Mouse (Mus musculus) midbrain, embryonic 13.5 days (tissue): ENCODE data around the gene Plekhf1. TPM values are rescaled to one million over a fixed set of nuclear protein-coding genes. Genes with fewer than 3 reads are reported as not detected.

Source experiments
- ATAC-seq: fragments of 200-750 bp; cut with Nextera tagmentation; 2 replicates; pipeline ENCODE4 v1.8.0; 2017; ENCODE audit warnings: mild to moderate bottlenecking, moderate TSS enrichment, moderate library complexity
- H3K27ac ChIP-seq: fragments of 300-500 bp; sonication (generic); 2 replicates; pipeline ENCODE4 v1.5.1; 2015; ENCODE audit warnings: inconsistent platforms, mild to moderate bottlenecking, moderate library complexity
- H3K27me3 ChIP-seq: fragments of 300-500 bp; sonication (generic); 2 replicates; pipeline ENCODE4 v1.6.1; 2015; ENCODE audit warnings: mild to moderate bottlenecking, inconsistent platforms
- H3K36me3 ChIP-seq: fragments of 300-500 bp; sonication (generic); 2 replicates; pipeline ENCODE4 v1.6.1; 2015; ENCODE audit warnings: mild to moderate bottlenecking, inconsistent platforms
- H3K4me1 ChIP-seq: fragments of 300-500 bp; sonication (generic); replicated peaks from 2 replicates; pipeline ENCODE4 v1.6.1; 2015; ENCODE audit warnings: inconsistent platforms
- H3K4me2 ChIP-seq: fragments of 300-500 bp; sonication (generic); replicated peaks from 2 replicates; pipeline ENCODE4 v1.6.1; 2015; ENCODE audit warnings: moderate library complexity, mild to moderate bottlenecking, inconsistent platforms
- H3K4me3 ChIP-seq: fragments of 300-500 bp; sonication (generic); replicated peaks from 2 replicates; pipeline ENCODE4 v1.5.1; 2015; ENCODE audit warnings: mild to moderate bottlenecking, inconsistent platforms
- H3K9ac ChIP-seq: fragments of 300-500 bp; sonication (generic); replicated peaks from 2 replicates; pipeline ENCODE4 v1.6.1; 2015; ENCODE audit warnings: mild to moderate bottlenecking, inconsistent platforms
- H3K9me3 ChIP-seq: fragments of 300-500 bp; sonication (generic); 2 replicates; pipeline ENCODE4 v1.6.1; 2016; ENCODE audit warnings: mild to moderate bottlenecking, inconsistent platforms
- WGBS: fragments of 180-500 bp; shearing (Covaris S2); methylation state at CpG from one replicate; pipeline ENCODE4 v1.1.7; 2015; 5-methylcytosine and 5-hydroxymethylcytosine counted together
- polyA plus RNA-seq: library from polyadenylated mRNA; unstranded; fragments of >200 nt; fragmentation: Nextera tagmentation; extraction: Ambion mirVana; gene quantifications from 2 replicates; pipeline ENCODE4 v1.2.1, GENCODE M21; 2015

Plekhf1 gene
- polyA plus RNA-seq: 0.58 TPM in 2 replicates

GRCm38 (mm10) chr7:38227900-38228298 is at the start of gene Plekhf1:
TSS of gene Plekhf1 (minus strand) at chr7:38228016.
- Histone ChIP-seq H3K4me2 (peak within 1 kb of the TSS; percentile 89), H3K4me1 (peaks cover 12% of the 10 kb centered on the region), H3K9ac (peak within 1 kb of the TSS; percentile 62), H3K27ac (no peak within 1 kb of the TSS), H3K36me3 (no peaks in the 10 kb centered on the region), H3K9me3 (no peaks in the 10 kb centered on the region), H3K27me3 (peaks cover 28% of the 10 kb centered on the region), H3K4me3 (peak within 1 kb of the TSS; percentile 53)
- under 1% methylated on average over 36 of the region's 36 CpGs for WGBS
- peak; percentile 91 for ATAC-seq

DNA sequence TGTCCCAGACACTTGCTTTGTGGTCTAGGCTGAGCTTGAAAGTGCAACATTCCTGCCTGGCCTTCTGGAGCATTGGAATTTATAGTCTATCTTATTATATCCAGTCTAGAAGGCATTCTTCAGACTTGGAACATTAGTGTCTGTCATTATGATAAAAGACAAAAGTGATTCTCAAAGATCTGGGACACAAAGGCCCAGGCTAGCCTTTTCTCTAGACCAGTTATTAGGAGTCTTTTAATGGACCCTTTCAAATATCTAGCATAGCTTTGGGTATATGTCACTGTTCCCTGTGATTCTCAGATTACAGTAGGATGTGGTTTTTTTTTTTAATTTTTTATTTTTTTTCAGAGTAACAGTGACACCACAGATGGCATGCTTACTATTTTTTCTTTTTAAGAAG is 44.7 kb upstream of the Plekhf1 start:
- no peak overlapping the region for H3K4me3 ChIP-seq
- no peaks in the 10 kb centered on the region for H3K27me3 ChIP-seq
- no peak for ATAC-seq
- no peak overlapping the region for H3K27ac ChIP-seq
- no peak overlapping the region for H3K4me2 ChIP-seq
- H3K4me1 ChIP-seq: peaks cover 20% of the 10 kb centered on the region
- peaks cover 9% of the 10 kb centered on the region for H3K36me3 ChIP-seq
- no peaks in the 10 kb centered on the region for H3K9me3 ChIP-seq
- H3K9ac ChIP-seq: no peak overlapping the region

DNA sequence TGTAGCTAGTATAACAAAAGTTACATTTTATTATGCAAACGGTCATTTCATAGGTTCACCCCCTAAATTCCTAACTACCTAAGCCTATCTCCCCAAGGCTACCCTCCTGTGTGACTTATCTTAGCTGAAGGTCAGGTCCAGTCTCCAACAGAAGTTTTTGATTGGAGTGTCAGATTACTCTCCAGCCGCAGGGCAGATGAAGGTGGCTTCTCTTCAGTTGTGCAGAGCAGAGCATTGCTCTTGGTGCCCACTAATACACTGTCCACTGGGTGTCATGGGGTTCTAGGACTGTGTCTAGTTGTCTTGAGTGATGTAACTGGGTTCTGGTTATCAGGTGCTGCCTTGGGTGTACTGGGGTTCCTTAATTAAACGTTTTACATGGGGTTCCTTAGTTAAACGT is 44.0 kb upstream of the Plekhf1 start:
- Histone ChIP-seq H3K4me1 (peaks cover 20% of the 10 kb centered on the region), H3K27ac (no peak overlapping the region), H3K9ac (peak overlapping the region; percentile 81), H3K9me3 (no peaks in the 10 kb centered on the region), H3K4me3 (peak overlapping the region; percentile 79), H3K36me3 (peaks cover 16% of the 10 kb centered on the region), H3K4me2 (peak overlapping the region; percentile 91), H3K27me3 (no peaks in the 10 kb centered on the region)
- peak; percentile 51 for ATAC-seq
- 21% methylated on average over 4 of the region's 4 CpGs for WGBS

- Histone ChIP-seq H3K27me3 (no peaks in the 10 kb centered on the region), H3K4me2 (peak overlapping the region; percentile 91), H3K4me3 (peak overlapping the region; percentile 79), H3K9me3 (no peaks in the 10 kb centered on the region), H3K27ac (peak overlapping the region; percentile 73), H3K4me1 (peaks cover 20% of the 10 kb centered on the region), H3K36me3 (peaks cover 20% of the 10 kb centered on the region), H3K9ac (peak overlapping the region; percentile 81)
- WGBS: under 1% methylated on average over 11 of the region's 11 CpGs
- no peak for ATAC-seq
Observed at GRCm38 (mm10) chr7:38271511-38271811, 43.6 kb upstream of the Plekhf1 start.

GRCm38 (mm10) chr7:38270703-38271510 is 43.1 kb upstream of the Plekhf1 start, which contains the start of gene Pop4:
TSS of gene Pop4 (minus strand) at chr7:38271423.
- WGBS: under 1% methylated on average over 38 of the region's 38 CpGs
- peaks cover 20% of the 10 kb centered on the region for H3K4me1 ChIP-seq

GRCm38 (mm10) chr7:38267006-38267680 is 39.3 kb upstream of the Plekhf1 start:
- Histone ChIP-seq H3K27me3 (no peaks in the 10 kb centered on the region), H3K4me2 (no peak overlapping the region), H3K9ac (no peak overlapping the region), H3K4me1 (peaks cover 20% of the 10 kb centered on the region), H3K27ac (no peak overlapping the region), H3K4me3 (no peak overlapping the region), H3K36me3 (peaks cover 63% of the 10 kb centered on the region), H3K9me3 (no peaks in the 10 kb centered on the region)
- ATAC-seq: no peak
- 94% methylated on average over 8 of the region's 8 CpGs for WGBS

More at GRCm38 (mm10) chr7:38270703-38271510, 43.1 kb upstream of the Plekhf1 start, which contains the start of gene Pop4:
- Histone ChIP-seq H3K4me2 (peak within 1 kb of the TSS; percentile 91), H3K27me3 (no peaks in the 10 kb centered on the region), H3K9me3 (no peaks in the 10 kb centered on the region), H3K27ac (peak within 1 kb of the TSS; percentile 73), H3K4me3 (peak within 1 kb of the TSS; percentile 79), H3K9ac (peak within 1 kb of the TSS; percentile 81), H3K36me3 (peaks cover 26% of the 10 kb centered on the region)
- peak; percentile 94 for ATAC-seq

GRCm38 (mm10) chr7:38262406-38262805 is 34.6 kb upstream of the Plekhf1 start:
- Histone ChIP-seq H3K9ac (no peak overlapping the region), H3K4me2 (no peak overlapping the region), H3K27ac (no peak overlapping the region), H3K36me3 (peaks cover 66% of the 10 kb centered on the region), H3K27me3 (no peaks in the 10 kb centered on the region), H3K4me3 (no peak overlapping the region), H3K9me3 (no peaks in the 10 kb centered on the region), H3K4me1 (no peaks in the 10 kb centered on the region)
- no peak for ATAC-seq
- WGBS: 89% methylated on average over 5 of the region's 5 CpGs

DNA sequence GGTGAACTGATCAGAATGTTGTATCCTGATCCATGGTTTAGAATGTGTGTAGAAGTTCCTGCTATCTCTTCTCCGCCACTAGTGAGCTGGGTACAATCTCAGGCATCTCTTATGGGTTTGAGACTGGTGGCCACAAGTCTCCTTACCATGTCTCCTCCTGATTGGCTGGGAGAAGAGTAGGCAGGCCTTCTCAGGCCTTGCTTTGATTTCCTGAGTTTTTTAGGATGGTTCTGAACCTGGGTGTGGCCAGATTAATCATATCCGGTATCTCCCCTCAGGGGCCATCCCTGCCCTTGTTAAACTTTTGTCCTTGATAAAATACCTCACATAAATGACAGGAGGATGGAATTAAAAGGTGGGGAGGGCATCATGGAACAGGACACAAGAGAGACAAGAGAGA is 31.8 kb upstream of the Plekhf1 start:
- Histone ChIP-seq H3K9ac (no peak overlapping the region), H3K36me3 (peaks cover 39% of the 10 kb centered on the region), H3K4me1 (0 out of 2 replicates have a peak, but pooled peaks cover 4% of the 10 kb centered on the region), H3K4me3 (no peak overlapping the region), H3K4me2 (no peak overlapping the region), H3K27ac (no peak overlapping the region), H3K27me3 (no peaks in the 10 kb centered on the region; the same call in 1 of the 2 replicates), H3K9me3 (no peaks in the 10 kb centered on the region)
- no peak for ATAC-seq
- WGBS: 87% methylated on average over 2 of the region's 2 CpGs

DNA sequence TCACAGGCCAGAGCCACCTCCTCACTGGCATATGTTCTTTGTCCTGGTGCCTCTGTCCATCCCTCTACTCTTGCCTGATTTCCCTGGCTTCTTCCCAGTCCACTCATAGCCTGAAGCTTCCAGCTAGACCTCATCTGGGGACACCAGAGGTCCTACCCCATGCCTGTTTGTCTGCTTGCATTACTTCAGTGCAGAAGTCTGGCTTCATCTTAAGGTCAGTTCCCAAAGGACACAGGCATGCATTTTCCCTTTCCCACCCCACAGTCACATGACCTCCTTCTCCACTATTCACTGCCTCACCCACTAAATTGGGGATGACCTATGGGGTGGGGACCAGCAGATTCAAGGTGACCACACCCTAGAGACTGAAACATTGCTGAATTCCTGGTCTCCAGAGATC is 25.6 kb upstream of the Plekhf1 start:
- ATAC-seq: no peak
- Histone ChIP-seq H3K4me3 (no peak overlapping the region), H3K4me1 (0 out of 2 replicates have a peak, but pooled peaks cover 4% of the 10 kb centered on the region), H3K4me2 (no peak overlapping the region), H3K27ac (no peak overlapping the region), H3K27me3 (no peaks in the 10 kb centered on the region; the same call in 1 of the 2 replicates), H3K9ac (no peak overlapping the region), H3K36me3 (no peaks in the 10 kb centered on the region), H3K9me3 (no peaks in the 10 kb centered on the region)

DNA sequence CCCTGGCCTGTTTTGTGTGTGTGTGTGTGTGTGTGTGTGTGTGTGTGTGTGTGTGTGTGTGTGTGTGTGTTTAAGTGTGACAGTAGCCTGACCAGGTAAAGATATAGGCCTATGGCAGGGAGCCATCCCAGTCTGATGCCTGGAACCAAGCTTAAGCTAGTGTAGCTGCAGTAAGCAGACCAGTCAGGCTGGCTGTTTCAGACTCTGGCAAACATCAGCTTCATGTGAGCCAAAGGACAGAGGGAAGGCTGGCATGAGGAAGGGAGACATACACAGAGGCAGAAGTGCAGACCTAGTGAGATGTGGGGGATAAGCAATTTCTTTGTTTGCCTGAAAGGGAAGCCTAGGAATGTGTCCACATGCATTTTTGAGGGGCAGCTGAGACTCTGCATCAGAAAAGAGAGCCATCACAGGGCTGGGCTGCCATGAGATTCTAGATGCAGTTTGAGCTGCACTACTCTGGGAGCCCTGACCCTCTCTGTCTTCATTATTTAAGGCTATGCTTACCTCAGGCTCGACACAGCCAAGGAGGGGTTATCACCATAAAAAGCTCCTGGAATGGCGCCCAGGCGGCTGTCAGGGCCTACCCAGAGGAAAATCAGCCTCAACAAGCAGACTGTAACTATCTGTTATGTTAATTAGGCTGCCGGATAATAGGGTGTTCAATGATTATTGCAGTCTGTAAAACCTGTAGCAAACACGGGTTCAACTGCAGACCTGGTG is 23.8 kb upstream of the Plekhf1 start:
- no peak overlapping the region for H3K4me3 ChIP-seq
- H3K27me3 ChIP-seq: no peaks in the 10 kb centered on the region; the same call in 1 of the 2 replicates
- WGBS: 58% methylated on average over 5 of the region's 5 CpGs
- no peaks in the 10 kb centered on the region for H3K9me3 ChIP-seq
- H3K4me2 ChIP-seq: no peak overlapping the region
- no peak overlapping the region for H3K9ac ChIP-seq
- H3K4me1 ChIP-seq: 0 out of 2 replicates have a peak, but pooled peaks cover 4% of the 10 kb centered on the region
- ATAC-seq: no peak
- H3K27ac ChIP-seq: no peak overlapping the region
- H3K36me3 ChIP-seq: no peaks in the 10 kb centered on the region

- Histone ChIP-seq H3K9ac (no peak overlapping the region), H3K27ac (no peak overlapping the region), H3K4me2 (no peak overlapping the region), H3K4me3 (no peak overlapping the region), H3K36me3 (no peaks in the 10 kb centered on the region), H3K9me3 (no peaks in the 10 kb centered on the region), H3K4me1 (no peaks in the 10 kb centered on the region), H3K27me3 (no peaks in the 10 kb centered on the region)
- WGBS: 89% methylated on average over 4 of the region's 4 CpGs
- ATAC-seq: no peak
Observed at GRCm38 (mm10) chr7:38242417-38242816, 14.6 kb upstream of the Plekhf1 start.

DNA sequence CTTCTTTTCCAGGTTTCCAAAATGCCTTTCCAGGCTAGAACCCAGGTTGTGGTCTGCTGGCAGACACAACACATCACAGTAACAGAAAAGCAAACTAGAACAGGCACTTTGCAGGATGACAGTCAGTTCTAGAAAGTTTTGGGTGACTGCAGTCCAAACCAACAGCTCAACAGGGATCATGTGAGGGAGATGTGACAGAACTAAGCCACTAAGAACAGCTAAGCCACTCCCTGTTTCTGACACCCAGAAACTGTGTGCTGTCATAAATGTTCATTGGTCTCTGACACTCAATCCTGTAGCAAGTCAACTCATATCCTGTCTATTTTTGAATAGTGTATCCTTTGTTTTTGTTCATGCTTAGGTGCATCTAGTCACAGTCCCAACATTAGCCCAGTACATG is 9.3 kb upstream of the Plekhf1 start:
- Histone ChIP-seq H3K4me2 (no peak overlapping the region), H3K27me3 (no peaks in the 10 kb centered on the region; the same call in 1 of the 2 replicates), H3K4me1 (no peaks in the 10 kb centered on the region), H3K27ac (no peak overlapping the region), H3K9ac (no peak overlapping the region), H3K36me3 (no peaks in the 10 kb centered on the region), H3K4me3 (no peak overlapping the region), H3K9me3 (no peaks in the 10 kb centered on the region)
- ATAC-seq: no peak
